In genomic region chr8:45874945-45875626, GRCm38 (mm10) we compare ENCODE assay signal across 9 mouse cellular contexts. TPM values are rescaled to one million over a fixed set of nuclear protein-coding genes. Genes with fewer than 3 reads are reported as not detected.
A peak's percentile ranks its signal among the peaks of the same experiment; 100 is the strongest.
DNase-seq lines count a peak whose midpoint lies in the region.
"Had no signal": no experiment of that assay in that cellular context is flagged by ENCODE, and none has a peak within 500 bp of the region (broad histone marks: within the 10 kb centered on the region; RNA-seq: fewer than 3 reads in every experiment).

No protein-coding gene starts in this region.

- DNase-seq in R1 (ENCODE audit: low read depth, low spot score), result peak; percentile 35
- DNase-seq in cerebellum, postnatal 14 days, result peak; percentile 72 to 77
- DNase-seq in frontal cortex, postnatal 10 days (ENCODE audit: low spot score in 2 of 2), result peak; percentile 23 to 44
- DNase-seq in heart, postnatal 36 days, result peak; percentile 89 to 91
- peak; percentile 46 for DNase-seq in large intestine, adult 2 months (ENCODE audit: low read depth, low spot score)
- peak; percentile 92 to 94 for DNase-seq in lung, adult 18-20 months
- DNase-seq in ovary, postnatal 14 days (ENCODE audit: low spot score), result peak; percentile 74
- DNase-seq in thymus, postnatal 4 days, result no peak

- intact Hi-C loops in heart, postnatal 36 days (cut with DNase I), result no loop called here

- 22% methylated on average over 10 of the region's 10 CpGs for WGBS in large intestine, adult 2 months

RNA-seq across cellular contexts. Expression of gene Pdlim3, which starts 10.2 kb away (rescaled TPM):
- total RNA-seq in heart, postnatal 36 days (2021), result 10 to 100 TPM; 25.6 to 35.2 TPM
- polyA plus RNA-seq in large intestine, adult 2 months (2012; rRNA removed), result 79.4 and 87.4 TPM in 2 replicates

RNA-seq across cellular contexts. Expression of gene Ccdc110, which starts 59.3 kb away (rescaled TPM):
- total RNA-seq in heart, postnatal 36 days (2021), result not detected
- polyA plus RNA-seq in large intestine, adult 2 months (2012; rRNA removed), result 0.05 TPM in 1 of 2 replicates, not detected in the other
- total RNA-seq: ES-E14 had no signal
